Mouse (Mus musculus) Muller cell, postnatal 12 days (primary cell): ENCODE results near the gene Pla2g3.

Experiments used
- DNase-seq: peaks from one replicate; pipeline ENCODE4 v3.0.0-alpha.2; 2015; ENCODE audit errors: inconsistent ontology term

Pla2g3 gene

GRCm38 (mm10) chr11:3494857-3495256 lies 6.8 kb downstream of the Pla2g3 start:
- DNase-seq, result no peak

- no peak for DNase-seq
Observed at GRCm38 (mm10) chr11:3495496-3495895, 7.4 kb downstream of the Pla2g3 start.

GRCm38 (mm10) chr11:3496756-3497155 lies 8.7 kb downstream of the Pla2g3 start:
- no peak for DNase-seq

GRCm38 (mm10) chr11:3497296-3497695 lies 9.2 kb downstream of the Pla2g3 start:
- no peak for DNase-seq

GRCm38 (mm10) chr11:3502057-3502456 lies 14.0 kb downstream of the Pla2g3 start:
- DNase-seq, result no peak

GRCm38 (mm10) chr11:3502459-3503072 lies 14.5 kb downstream of the Pla2g3 start:
- DNase-seq, result no peak

- DNase-seq, result no peak
Observed at GRCm38 (mm10) chr11:3503755-3504693, 15.9 kb downstream of the Pla2g3 start.

GRCm38 (mm10) chr11:3508226-3508625 lies 20.1 kb downstream of the Pla2g3 start:
- DNase-seq, result no peak

- DNase-seq, result no peak
Observed at GRCm38 (mm10) chr11:3509181-3510085, 21.3 kb downstream of the Pla2g3 start.

GRCm38 (mm10) chr11:3510321-3510720 lies 22.2 kb downstream of the Pla2g3 start:
- DNase-seq, result no peak

- DNase-seq, result no peak
Observed at GRCm38 (mm10) chr11:3513291-3513690, 25.2 kb downstream of the Pla2g3 start.

GRCm38 (mm10) chr11:3514529-3515054 lies 26.5 kb downstream of the Pla2g3 start, which contains the start of gene Selenom:
TSS of gene Selenom (plus strand) at chr11:3514684.
- DNase-seq, result peak; percentile 87

GRCm38 (mm10) chr11:3515216-3515615 lies 27.1 kb downstream of the Pla2g3 start:
- DNase-seq, result peak; percentile 29

- no peak for DNase-seq
Observed at GRCm38 (mm10) chr11:3515637-3516036, 27.6 kb downstream of the Pla2g3 start.

GRCm38 (mm10) chr11:3516121-3516520 lies 28.0 kb downstream of the Pla2g3 start:
- no peak for DNase-seq

GRCm38 (mm10) chr11:3516859-3517845 lies 29.1 kb downstream of the Pla2g3 start:
- peak; percentile 41 for DNase-seq

GRCm38 (mm10) chr11:3517846-3518732 lies 30.0 kb downstream of the Pla2g3 start:
- DNase-seq, result no peak

GRCm38 (mm10) chr11:3519051-3519726 lies 31.1 kb downstream of the Pla2g3 start:
- DNase-seq, result no peak
